Mouse (Mus musculus) kidney, postnatal 36 days (tissue): Measurements from ENCODE around the gene Gm7735.
"Not testable (repeated sequence)": the region's sequence is repeated elsewhere in the genome, so short reads cannot be mapped to it uniquely, and the experiment has no call there.

Source experiments
- DNase-seq, 2 experiments: peaks; one replicate each; pipeline ENCODE4 v3.0.0; 2021 to 2022; ENCODE audit warnings: mixed read lengths in 2 of 2

Gene Gm7735

GRCm38 (mm10) chr16:89169190-89169589 is at the start of gene Gm7735:
Gene Gm7735 (plus strand): TSS chr16:89169490.
- not testable (repeated sequence) for DNase-seq

GRCm38 (mm10) chr16:89140551-89140950 is 28.7 kb upstream of the Gm7735 start, which contains the start of gene Gm6358:
Gene Gm6358 (plus strand): TSS chr16:89140851.
- DNase-seq, result no peak

GRCm38 (mm10) chr16:89150786-89151185 is 18.5 kb upstream of the Gm7735 start, which contains the start of gene Gm10061:
Gene Gm10061 (plus strand): TSS chr16:89151086.
- no peak for DNase-seq

- no peak for DNase-seq
Measured at GRCm38 (mm10) chr16:89157652-89158051, 11.6 kb upstream of the Gm7735 start, which contains the start of gene Gm9789. Gene Gm9789 (plus strand): TSS chr16:89157952.

- DNase-seq, result no peak
Measured at GRCm38 (mm10) chr16:89174435-89174834, 5.1 kb downstream of the Gm7735 start, which contains the start of gene 1110057P08Rik. Gene 1110057P08Rik (plus strand): TSS chr16:89174735.

GRCm38 (mm10) chr16:89188621-89189020 is 19.3 kb downstream of the Gm7735 start:
- no peak for DNase-seq

- DNase-seq, result no peak
Measured at GRCm38 (mm10) chr16:89205561-89205960, 36.3 kb downstream of the Gm7735 start, which contains the start of gene Krtap20-2. Gene Krtap20-2 (plus strand): TSS chr16:89205861.
